In the genomic region with DNA sequence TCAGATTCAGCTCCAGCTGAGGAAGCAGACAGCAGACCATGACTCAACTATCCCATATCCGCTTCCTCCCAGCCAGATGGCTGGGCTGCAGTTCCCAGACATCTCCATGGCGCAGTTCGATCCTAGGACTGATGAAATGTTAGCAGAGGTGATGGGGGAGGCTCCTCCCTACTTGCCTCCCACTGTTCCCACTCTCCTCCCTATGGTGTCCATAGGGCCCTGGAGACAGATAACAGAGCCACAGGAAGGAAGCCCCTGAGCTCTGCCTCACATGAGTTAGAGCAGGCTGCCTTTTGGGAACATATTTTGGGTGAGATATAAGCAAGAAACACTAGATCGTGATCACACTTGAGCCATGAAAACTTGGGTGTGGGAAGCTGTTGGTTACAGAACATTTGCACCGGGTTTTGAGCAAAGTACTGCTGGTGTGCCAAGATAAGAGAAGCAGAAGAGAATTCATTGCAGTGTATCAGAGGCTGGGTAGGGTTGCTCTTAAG, we compare ENCODE assay signal across 8 mouse cellular contexts. TPM values are rescaled to one million over a fixed set of nuclear protein-coding genes. Genes with fewer than 3 reads are reported as not detected.
A peak's percentile ranks its signal among the peaks of the same experiment; 100 is the strongest.
DNase-seq lines count a peak whose midpoint lies in the region.
"Had no signal": no experiment of that assay in that cellular context is flagged by ENCODE, and none has a peak within 500 bp of the region (broad histone marks: within the 10 kb centered on the region; RNA-seq: fewer than 3 reads in every experiment).

No protein-coding gene starts in this region.

- H3K27me3 ChIP-seq in erythroblast, embryonic 14.5 days (ENCODE audit: control insufficient read depth) = no peaks in the 10 kb centered on the region
- H3K27me3 ChIP-seq in megakaryocyte, embryonic 14.5 days (replicated peaks) = peaks cover 5% of the 10 kb centered on the region
- H3K27me3 ChIP-seq: hindbrain, embryonic 12.5 days had no signal

- peaks cover 65% of the 10 kb centered on the region for H3K4me1 ChIP-seq in erythroblast, embryonic 14.5 days (ENCODE audit: control insufficient read depth)
- H3K4me1 ChIP-seq in megakaryocyte, embryonic 14.5 days = peaks cover 47% of the 10 kb centered on the region

- DNase-seq in layer of hippocampus, adult 9-11 months = peak; percentile 25
- DNase-seq in layer of hippocampus, postnatal 36 days = no peak
- peak; percentile 65 for DNase-seq in c-Kit-negative CD71-positive TER-119-positive erythroid progenitor cells, embryonic 14.5 days (ENCODE audit: low read depth, low spot score)
- DNase-seq in embryo, embryonic 10.5 days (ENCODE audit: low spot score) = no peak
- no peak for DNase-seq in adrenal gland, postnatal 25 days

- no peaks in the 10 kb centered on the region for H3K36me3 ChIP-seq in erythroblast, embryonic 14.5 days (ENCODE audit: control insufficient read depth)
- H3K36me3 ChIP-seq in megakaryocyte, embryonic 14.5 days (replicated peaks; ENCODE audit: low read length) = no peaks in the 10 kb centered on the region
- H3K36me3 ChIP-seq: hindbrain, embryonic 12.5 days had no signal

- peak overlapping the region; percentile 55 for H3K4me3 ChIP-seq in erythroblast, embryonic 14.5 days (replicated peaks)
- peak overlapping the region; percentile 42 for H3K4me3 ChIP-seq in megakaryocyte, embryonic 14.5 days (replicated peaks)
- H3K4me3 ChIP-seq: hindbrain, embryonic 12.5 days had no signal

- no peaks in the 10 kb centered on the region for H3K9me3 ChIP-seq in erythroblast, embryonic 14.5 days (ENCODE audit: control insufficient read depth, low read length)
- H3K9me3 ChIP-seq in megakaryocyte, embryonic 14.5 days = no peaks in the 10 kb centered on the region
- H3K9me3 ChIP-seq: hindbrain, embryonic 12.5 days had no signal

RNA-seq across cellular contexts. Expression of a gene that starts 18.3 kb away (rescaled TPM):
- 10 to 100 TPM; 76.5 to 84.1 TPM for total RNA-seq in layer of hippocampus, postnatal 36 days (2021)
- 22.7 and 190 TPM in 2 replicates for polyA plus RNA-seq in erythroblast, embryonic 14.5 days (2012)
- polyA plus RNA-seq in megakaryocyte, embryonic 14.5 days (2012; ENCODE audit: insufficient read depth, low replicate concordance) = 316 and 1,157 TPM in 2 replicates
- 197 and 259 TPM in 2 replicates for total RNA-seq in adrenal gland, postnatal 25 days (2021)

Comparison
In these comparisons a context has a peak if more than half of its experiments do, and no peak if none do; other contexts are left out.
1. DNase-seq: peak in layer of hippocampus, adult 9-11 months (single experiment) and c-Kit-negative CD71-positive TER-119-positive erythroid progenitor cells, embryonic 14.5 days (single experiment); none in layer of hippocampus, postnatal 36 days (0 of 2), embryo, embryonic 10.5 days (single experiment) and adrenal gland, postnatal 25 days (single experiment).